Mouse (Mus musculus) gastrocnemius, postnatal 14 days (tissue): Measurements from ENCODE around the gene Asap2. TPM values are rescaled to one million over a fixed set of nuclear protein-coding genes. Genes with fewer than 3 reads are reported as not detected.

Experiments used
- DNase-seq: peaks from one replicate; pipeline ENCODE4 v3.0.0; 2021; ENCODE audit warnings: mixed read lengths
- intact Hi-C: fragments of 180-260 bp; cut with DNase I; formaldehyde crosslinking; loops from one replicate; pipeline ENCODE4 v1.15.1; 2025; ENCODE audit warnings: low total_unique reads
- total RNA-seq, 2 experiments: library from RNA; stranded (reverse); gene quantifications; 2 replicates each; pipeline ENCODE4 v1.2.3; 2021

Gene Asap2
- total RNA-seq, 2 experiments from 2014 or later = 7.1 to 8.1 TPM

DNA sequence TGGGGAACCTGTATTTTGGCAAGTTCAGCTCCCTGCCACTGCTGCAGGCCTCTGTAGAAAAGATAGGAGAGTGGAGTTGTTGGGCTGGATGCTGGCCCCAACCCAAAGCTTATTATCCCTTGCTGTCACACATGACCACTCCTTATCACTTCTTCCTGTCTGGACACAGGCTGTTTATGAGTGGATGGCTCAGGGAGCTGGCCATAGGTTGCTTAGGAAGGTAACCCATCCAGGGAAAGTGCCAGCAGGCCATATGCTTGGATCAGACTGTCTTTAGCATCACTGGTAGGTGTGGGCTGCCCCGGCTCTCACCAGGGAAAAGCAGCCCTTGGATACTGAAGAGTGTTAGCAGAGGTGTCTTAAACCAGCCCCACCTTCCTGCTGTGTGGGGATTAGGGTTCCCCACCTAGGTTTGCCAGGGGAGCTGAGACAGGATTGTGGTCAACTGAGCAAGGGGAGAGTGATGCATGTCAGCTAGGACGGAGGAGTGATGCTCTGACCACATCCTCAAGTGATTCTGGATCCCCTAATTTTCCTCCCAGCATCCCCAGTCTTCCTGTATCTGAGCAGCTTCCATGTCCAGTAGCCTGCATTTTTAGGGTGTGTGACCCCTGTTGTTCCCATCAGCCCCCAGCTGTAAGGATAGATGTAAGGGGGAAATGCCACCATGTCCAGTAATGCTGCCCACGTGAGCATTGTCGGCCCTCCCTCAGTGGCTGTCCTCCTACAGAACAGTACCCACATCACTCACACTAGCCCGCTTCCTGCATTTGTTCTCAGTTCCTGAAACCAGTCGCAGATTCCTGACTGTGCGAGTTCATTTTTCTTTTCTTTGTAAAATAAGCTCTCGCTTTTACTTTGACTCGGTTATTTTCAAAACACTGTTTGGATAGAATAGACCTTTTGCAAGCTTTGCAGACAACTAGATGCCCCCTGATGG is 138.9 kb downstream of the Asap2 start:
- intact Hi-C loops = no loop called here
- DNase-seq = no peak

GRCm38 (mm10) chr12:21130274-21130823 is 140.1 kb downstream of the Asap2 start:
- intact Hi-C loops = no loop called here
- DNase-seq = no peak

GRCm38 (mm10) chr12:21132537-21132936 is 142.3 kb downstream of the Asap2 start:
- DNase-seq = no peak
- intact Hi-C loops = no loop called here

GRCm38 (mm10) chr12:21133031-21133430 is 142.8 kb downstream of the Asap2 start:
- intact Hi-C loops = no loop called here
- no peak for DNase-seq

GRCm38 (mm10) chr12:21133972-21134859 is 144.0 kb downstream of the Asap2 start:
- no peak for DNase-seq
- intact Hi-C loops = no loop called here

DNA sequence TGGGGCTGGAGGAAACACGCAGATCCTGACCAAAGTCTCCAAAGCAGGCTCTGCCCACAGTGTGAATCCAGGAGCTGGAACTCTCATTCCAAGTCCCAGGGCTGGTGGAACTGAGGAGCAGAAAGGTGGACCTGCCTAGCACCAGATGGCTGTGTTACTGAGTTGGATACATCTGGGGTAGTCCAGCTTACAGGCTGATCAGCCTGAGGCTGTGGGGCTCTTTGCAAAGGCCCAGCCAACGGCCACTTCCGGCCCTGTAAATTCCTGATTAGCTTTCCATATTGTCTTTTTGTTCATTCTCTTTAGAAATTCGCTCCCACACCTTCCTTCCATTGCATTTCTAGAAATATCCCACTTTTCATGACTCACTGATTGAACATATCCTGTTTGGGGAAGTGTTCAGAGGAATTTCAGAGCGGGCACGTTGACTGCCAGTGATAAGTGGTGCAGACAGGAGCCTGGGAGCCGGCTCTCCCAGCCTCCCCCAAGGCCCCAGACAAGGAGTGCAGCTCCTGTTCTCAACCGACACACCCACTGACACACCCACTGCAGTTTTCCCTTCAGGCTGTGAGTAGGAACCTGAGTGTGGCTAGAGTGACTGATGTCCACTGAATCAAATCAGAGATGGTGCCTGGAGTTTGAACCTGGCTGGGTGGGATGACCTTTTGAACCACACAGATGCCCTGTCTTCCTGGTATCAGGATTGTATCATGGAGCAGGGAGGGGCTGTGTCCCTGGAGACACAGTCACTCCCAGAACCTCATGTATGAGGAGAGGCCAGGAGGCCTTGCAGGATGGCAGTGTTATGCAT is 145.6 kb downstream of the Asap2 start:
- intact Hi-C loops = no loop called here
- DNase-seq = no peak

GRCm38 (mm10) chr12:21136462-21136751 is 146.1 kb downstream of the Asap2 start:
- DNase-seq = no peak
- intact Hi-C loops = no loop called here

DNA sequence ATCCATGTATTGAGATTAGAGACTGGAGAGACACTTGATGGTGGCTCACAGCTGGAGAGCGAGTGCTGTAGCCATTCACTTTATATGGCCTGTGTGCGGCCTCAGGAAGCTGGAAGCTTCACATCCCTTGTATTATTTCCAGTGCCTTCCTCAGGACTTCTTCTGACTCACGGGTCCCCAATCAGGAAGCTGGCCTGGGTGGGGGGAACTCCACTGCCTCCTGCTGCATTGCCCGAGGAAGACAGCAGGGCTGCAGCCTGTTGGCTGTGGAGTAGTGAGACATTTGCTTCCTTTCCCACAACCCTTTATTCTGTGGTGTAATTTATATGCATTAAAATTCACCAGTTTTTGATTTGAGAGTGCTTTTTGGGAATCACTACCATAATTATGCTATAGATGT is 149.3 kb downstream of the Asap2 start:
- intact Hi-C loops = no loop called here
- DNase-seq = peak; percentile 46

- no peak for DNase-seq
- intact Hi-C loops = no loop called here
Observed at GRCm38 (mm10) chr12:21140153-21140552, 149.9 kb downstream of the Asap2 start.

- DNase-seq = no peak
- intact Hi-C loops = no loop called here
Observed at GRCm38 (mm10) chr12:21140741-21141308, 150.6 kb downstream of the Asap2 start.

GRCm38 (mm10) chr12:21141691-21142300 is 151.5 kb downstream of the Asap2 start:
- intact Hi-C loops = no loop called here

DNA sequence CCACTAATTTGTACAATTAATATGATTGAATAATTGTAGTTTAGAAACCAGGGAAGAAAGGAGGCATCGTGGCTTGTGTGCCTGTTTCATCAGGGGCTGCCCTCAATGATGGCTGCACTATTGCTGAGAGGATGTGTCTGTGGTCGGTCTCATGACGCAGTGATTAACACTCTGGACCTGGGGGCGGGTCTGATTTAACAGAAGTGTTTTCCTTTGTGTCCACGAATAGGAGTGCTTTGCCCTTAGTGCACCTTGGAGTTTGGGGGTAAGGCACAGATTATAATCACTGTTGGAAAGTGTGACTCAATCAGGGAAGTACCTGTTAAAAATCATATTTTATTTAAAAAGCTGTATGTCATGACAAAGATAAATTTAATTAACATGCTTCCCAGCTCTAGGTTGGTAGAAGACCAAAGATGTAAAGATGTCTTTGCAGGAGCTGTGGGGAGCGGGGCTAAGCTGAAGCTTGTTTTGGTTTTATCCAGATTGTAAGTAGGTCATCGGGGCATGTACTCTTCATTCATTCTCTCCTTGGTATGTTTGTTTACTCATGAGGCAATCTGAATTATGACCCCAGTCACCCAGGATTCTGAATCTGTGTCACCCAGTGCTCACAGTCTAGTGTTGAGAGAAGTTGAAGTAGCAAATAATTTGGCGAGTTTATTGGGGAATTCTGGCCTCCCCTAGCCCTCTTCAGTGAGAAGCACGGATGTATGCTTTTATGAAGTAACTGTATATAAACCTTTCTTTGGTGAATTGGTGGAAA is 152.4 kb downstream of the Asap2 start:
- intact Hi-C loops = no loop called here
- no peak for DNase-seq

More at GRCm38 (mm10) chr12:21141691-21142300, 151.5 kb downstream of the Asap2 start:
- no peak for DNase-seq

- DNase-seq = no peak
- intact Hi-C loops = no loop called here
Observed at GRCm38 (mm10) chr12:21144602-21145001, 154.3 kb downstream of the Asap2 start.

- DNase-seq = no peak
- intact Hi-C loops = no loop called here
Observed at GRCm38 (mm10) chr12:21145050-21145449, 154.8 kb downstream of the Asap2 start.

DNA sequence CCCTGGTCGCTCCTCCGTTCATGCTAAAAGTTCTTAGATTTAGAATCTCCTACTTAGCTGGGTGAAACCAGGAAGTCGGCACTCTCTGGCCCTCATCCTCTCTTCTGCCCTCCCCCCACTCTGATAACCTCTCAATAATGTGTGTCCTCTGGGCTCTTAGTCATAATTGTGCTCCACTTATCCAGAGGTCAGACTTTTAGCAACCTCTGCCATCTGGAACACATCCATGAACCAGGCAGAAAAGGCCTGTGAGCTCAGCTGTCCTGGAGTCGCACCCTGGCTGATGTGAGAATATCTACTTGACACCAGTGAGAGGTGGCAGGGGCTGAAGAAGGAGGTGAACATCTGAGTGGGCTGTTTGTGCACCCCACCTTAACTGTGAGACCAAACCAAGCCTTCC is 156.6 kb downstream of the Asap2 start:
- DNase-seq = peak; percentile 48
- intact Hi-C loops = no loop called here

DNA sequence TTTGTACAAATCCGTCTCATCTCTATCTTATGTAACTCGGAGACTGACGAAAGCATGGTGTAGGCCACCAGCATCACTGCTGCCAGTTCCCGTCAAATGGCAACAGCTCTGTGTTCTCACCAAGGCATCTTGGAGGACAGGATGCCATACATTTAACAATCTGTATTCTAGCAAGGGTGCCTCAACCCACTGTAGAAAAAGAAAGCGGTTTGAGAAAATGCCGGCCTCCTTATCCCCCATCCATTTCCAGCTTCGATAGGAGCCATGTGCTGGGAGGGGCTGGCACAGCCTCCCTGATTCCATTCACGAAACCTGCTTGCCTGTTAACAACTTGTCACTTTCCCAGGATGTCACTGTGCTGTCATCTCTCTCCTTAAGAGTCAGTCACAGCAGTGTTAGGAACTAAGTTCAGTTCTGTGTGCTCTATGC is 163.0 kb downstream of the Asap2 start:
- no peak for DNase-seq
- intact Hi-C loops = no loop called here

GRCm38 (mm10) chr12:21155062-21155461 is 164.8 kb downstream of the Asap2 start:
- DNase-seq = no peak
- intact Hi-C loops = no loop called here

DNA sequence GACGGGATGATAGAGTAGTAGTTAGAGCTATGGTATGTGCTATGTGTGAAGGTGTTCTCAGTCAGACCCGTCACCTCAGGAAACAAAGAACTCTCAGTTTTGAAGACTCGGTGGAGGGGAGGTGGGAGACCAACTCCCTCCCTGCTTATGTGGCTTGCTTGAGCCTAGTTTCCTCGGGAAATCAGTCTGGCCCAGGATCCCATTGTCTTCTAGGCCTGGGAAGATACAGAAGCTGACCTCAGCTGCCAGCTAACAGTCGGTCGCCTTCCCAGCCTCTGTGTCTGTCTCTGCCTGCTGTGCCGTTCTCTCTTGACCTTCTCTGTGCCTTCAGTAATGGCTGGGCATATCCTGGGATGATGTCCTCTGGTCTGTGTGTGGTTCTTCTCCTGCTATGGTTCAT is 169.0 kb downstream of the Asap2 start:
- intact Hi-C loops = no loop called here
- DNase-seq = no peak
